Mouse (Mus musculus) MEL (cell line): ENCODE measurements around the gene Nagk. TPM values are rescaled to one million over a fixed set of nuclear protein-coding genes. Genes with fewer than 3 reads are reported as not detected.

ENCODE experiments used
- DNase-seq: peaks from one replicate; pipeline ENCODE4 v3.0.0; 2011; ENCODE audit warnings: low read depth, low spot score
- H3K27ac ChIP-seq: 2 replicates; pipeline ENCODE4 v1.5.1; 2012; ENCODE audit warnings: low read depth, mild to moderate bottlenecking, control low read depth, low read length, moderate library complexity; ENCODE audit not compliant: control insufficient read depth
- H3K27me3 ChIP-seq, 2 experiments: fragments of 150-350 bp in 1 of 2; sonication (generic) in 1 of 2; 2 replicates each; pipeline ENCODE4 v1.6.1; 2012; ENCODE audit warnings: low read length in 2 of 2, mild to moderate bottlenecking in 2 of 2, improper control_type of control experiment in 1 of 2, moderate library complexity in 1 of 2; ENCODE audit not compliant: insufficient read depth in 2 of 2, control insufficient read depth in 1 of 2
- H3K36me3 ChIP-seq, 2 experiments: 2 replicates each; pipeline ENCODE4 v1.6.1; 2012 to 2014; ENCODE audit warnings: low read length in 2 of 2, improper control_type of control experiment in 1 of 2, inconsistent platforms in 1 of 2, mild to moderate bottlenecking in 1 of 2; ENCODE audit not compliant: insufficient read depth in 2 of 2, control insufficient read depth in 1 of 2
- H3K4me1 ChIP-seq, 2 experiments: fragments of 150-350 bp in 1 of 2; sonication (generic) in 1 of 2; 2 replicates each; pipeline ENCODE4 v1.6.1; 2012; ENCODE audit warnings: low read length in 2 of 2, improper control_type of control experiment in 1 of 2, mild to moderate bottlenecking in 1 of 2; ENCODE audit not compliant: insufficient read depth in 2 of 2, control insufficient read depth in 1 of 2
- H3K4me3 ChIP-seq, 2 experiments: fragments of 150-350 bp in 1 of 2; sonication (generic) in 1 of 2; 2 replicates each; pipeline ENCODE4 v1.5.1; 2012; ENCODE audit warnings: low read depth in 2 of 2, low read length in 2 of 2, mild to moderate bottlenecking in 2 of 2, moderate library complexity in 2 of 2, control low read depth in 1 of 2, improper control_type of control experiment in 1 of 2; ENCODE audit not compliant: control insufficient read depth in 1 of 2, insufficient read depth in 1 of 2
- H3K79me2 ChIP-seq: 2 replicates; pipeline ENCODE4 v1.6.1; 2012; ENCODE audit warnings: mild to moderate bottlenecking, low read length, moderate library complexity; ENCODE audit not compliant: control insufficient read depth, poor library complexity, insufficient read depth
- H3K9ac ChIP-seq: 2 replicates; pipeline ENCODE4 v1.6.1; 2012; ENCODE audit warnings: low read depth, mild to moderate bottlenecking, control low read depth, low read length, moderate library complexity; ENCODE audit not compliant: control insufficient read depth, poor library complexity, severe bottlenecking
- H3K9me3 ChIP-seq: fragments of 150-350 bp; sonication (generic); replicated peaks from 2 replicates; pipeline ENCODE4 v1.6.1; 2012; ENCODE audit warnings: mild to moderate bottlenecking, low read length, improper control_type of control experiment, moderate library complexity; ENCODE audit not compliant: insufficient read depth
- CHD1 ChIP-seq: IDR thresholded peaks from 2 replicates; pipeline ENCODE4 v1.6.1; 2012; ENCODE audit warnings: low read depth, mild to moderate bottlenecking, inconsistent platforms, low read length, improper control_type of control experiment
- ELF1 ChIP-seq: IDR thresholded peaks from 2 replicates; pipeline ENCODE4 v1.6.1; 2014; ENCODE audit warnings: low read depth, mild to moderate bottlenecking, inconsistent platforms, low read length, improper control_type of control experiment, moderate library complexity
- GATA1 ChIP-seq: IDR thresholded peaks from 2 replicates; pipeline ENCODE4 v1.6.1; 2011; ENCODE audit warnings: low read depth, low read length, improper control_type of control experiment
- HCFC1 ChIP-seq: IDR thresholded peaks from 2 replicates; pipeline ENCODE4 v1.6.1; 2012; ENCODE audit warnings: low read depth, mild to moderate bottlenecking, inconsistent platforms, low read length, improper control_type of control experiment, moderate library complexity
- JUND ChIP-seq: IDR thresholded peaks from 2 replicates; pipeline ENCODE4 v1.6.1; 2011; ENCODE audit warnings: low read depth, mild to moderate bottlenecking, improper control_type of control experiment, low read length
- KAT2A ChIP-seq: conservative IDR thresholded peaks from 2 replicates; pipeline ENCODE4 v1.6.1; 2012; ENCODE audit warnings: low read depth, low read length, improper control_type of control experiment, inconsistent platforms
- MXI1 ChIP-seq: IDR thresholded peaks from 2 replicates; pipeline ENCODE4 v1.6.1; 2011; ENCODE audit warnings: mild to moderate bottlenecking, low read depth, low read length, improper control_type of control experiment
- POLR2A ChIP-seq, 2 experiments: IDR thresholded peaks; 2 replicates each; pipeline ENCODE4 v1.6.1; 2011 to 2012; ENCODE audit warnings: low read length in 2 of 2, mild to moderate bottlenecking in 2 of 2, control low read depth in 1 of 2, improper control_type of control experiment in 1 of 2, low read depth in 1 of 2, moderate library complexity in 1 of 2; ENCODE audit not compliant: control insufficient read depth in 1 of 2, insufficient read depth in 1 of 2, poor library complexity in 1 of 2
- SIN3A ChIP-seq: IDR thresholded peaks from 2 replicates; pipeline ENCODE4 v1.6.1; 2012; ENCODE audit warnings: low read length, improper control_type of control experiment, inconsistent platforms
- TCF12 ChIP-seq: IDR thresholded peaks from 2 replicates; pipeline ENCODE4 v1.6.1; 2014; ENCODE audit warnings: low read depth, mild to moderate bottlenecking, inconsistent platforms, low read length, improper control_type of control experiment, moderate library complexity
- UBTF ChIP-seq: IDR thresholded peaks from 2 replicates; pipeline ENCODE4 v1.6.1; 2012; ENCODE audit warnings: low read depth, mild to moderate bottlenecking, inconsistent platforms, low read length, improper control_type of control experiment, moderate library complexity, borderline replicate concordance; ENCODE audit not compliant: insufficient read depth
- ZC3H11A ChIP-seq: IDR thresholded peaks from 2 replicates; pipeline ENCODE4 v1.6.1; 2012; ENCODE audit warnings: low read depth, mild to moderate bottlenecking, inconsistent platforms, low read length, improper control_type of control experiment
- ZKSCAN1 ChIP-seq: IDR thresholded peaks from 2 replicates; pipeline ENCODE4 v1.6.1; 2012; ENCODE audit warnings: low read depth, mild to moderate bottlenecking, inconsistent platforms, low read length, improper control_type of control experiment, moderate library complexity
- ZMIZ1 ChIP-seq: IDR thresholded peaks from 2 replicates; pipeline ENCODE4 v1.6.1; 2012; ENCODE audit warnings: low read depth, mild to moderate bottlenecking, inconsistent platforms, low read length, improper control_type of control experiment, moderate library complexity
- ZNF384 ChIP-seq: IDR thresholded peaks from 2 replicates; pipeline ENCODE4 v1.6.1; 2012; ENCODE audit warnings: low read depth, mild to moderate bottlenecking, inconsistent platforms, low read length, improper control_type of control experiment
- polyA plus RNA-seq, 2 experiments: library from polyadenylated mRNA; stranded (reverse) in 1 of 2; unstranded in 1 of 2; fragments of >175 nt in 1 of 2; fragments of >200 nt in 1 of 2; gene quantifications; 2 replicates each; pipeline versions ENCODE4 v1.2.1 to v1.2.4; 2012; ENCODE audit warnings: low replicate concordance in 2 of 2, low read depth in 1 of 2; ENCODE audit not compliant: insufficient read length in 2 of 2, insufficient read depth in 1 of 2, missing spikeins in 1 of 2
- total RNA-seq: library from RNA; depleted of rRNA; stranded (reverse); fragments of 300-350 nt; gene quantifications from 2 replicates; pipeline ENCODE4 v1.2.3, GENCODE M21; 2012

Gene Nagk
- total and polyA plus RNA-seq, 3 experiments, result 3.6 to 6.3 TPM; not detected in 1

DNA sequence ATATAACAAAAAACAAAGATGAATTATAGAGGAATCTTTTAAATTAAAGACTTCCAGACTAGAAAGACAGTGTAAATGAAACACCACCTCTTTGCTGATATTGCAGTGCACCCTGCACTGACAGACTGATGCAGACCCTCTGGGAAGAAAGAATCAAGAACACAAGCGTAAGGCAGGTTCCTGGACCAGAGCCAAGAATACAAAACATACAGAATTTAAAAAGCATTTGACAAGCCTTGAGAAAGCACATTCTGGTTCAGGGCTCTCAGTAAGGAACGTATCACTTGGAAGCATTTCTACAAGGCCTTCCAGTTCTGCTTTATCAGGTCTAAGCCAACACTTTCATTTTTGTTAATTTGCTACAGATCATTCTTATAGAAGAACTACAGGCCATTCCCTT is 27.1 kb downstream of the Nagk start:
- Histone ChIP-seq H3K4me1 (no peaks in the 10 kb centered on the region; a peak in 1 of 4 replicates), H3K27ac (no peak overlapping the region), H3K4me3 (no peak overlapping the region), H3K27me3 (no peaks in the 10 kb centered on the region), H3K9ac (no peak overlapping the region), H3K79me2 (no peaks in the 10 kb centered on the region), H3K9me3 (no peaks in the 10 kb centered on the region), H3K36me3 (0 out of 4 replicates have a peak, but pooled peaks cover 0 to 4% of the 10 kb centered on the region in 2 experiments)
- TF ChIP-seq JUND, result no peak
- no peak for TF ChIP-seq MXI1
- no peak for TF ChIP-seq UBTF
- TF ChIP-seq ZMIZ1, result no peak
- no peak for TF ChIP-seq ZKSCAN1
- no peak for TF ChIP-seq TCF12
- no peak for TF ChIP-seq ZC3H11A
- TF ChIP-seq HCFC1, result no peak
- no peak for TF ChIP-seq GATA1
- no peak for TF ChIP-seq POLR2A (IDR thresholded peaks at IDR 0.05; ENCODE audit: control insufficient read depth in 1 of 2, insufficient read depth in 1 of 2, low read depth in 1 of 2, low read length in 2 of 2, poor library complexity in 1 of 2)
- no peak for TF ChIP-seq ZNF384
- no peak for TF ChIP-seq KAT2A
- DNase-seq, result no peak

DNA sequence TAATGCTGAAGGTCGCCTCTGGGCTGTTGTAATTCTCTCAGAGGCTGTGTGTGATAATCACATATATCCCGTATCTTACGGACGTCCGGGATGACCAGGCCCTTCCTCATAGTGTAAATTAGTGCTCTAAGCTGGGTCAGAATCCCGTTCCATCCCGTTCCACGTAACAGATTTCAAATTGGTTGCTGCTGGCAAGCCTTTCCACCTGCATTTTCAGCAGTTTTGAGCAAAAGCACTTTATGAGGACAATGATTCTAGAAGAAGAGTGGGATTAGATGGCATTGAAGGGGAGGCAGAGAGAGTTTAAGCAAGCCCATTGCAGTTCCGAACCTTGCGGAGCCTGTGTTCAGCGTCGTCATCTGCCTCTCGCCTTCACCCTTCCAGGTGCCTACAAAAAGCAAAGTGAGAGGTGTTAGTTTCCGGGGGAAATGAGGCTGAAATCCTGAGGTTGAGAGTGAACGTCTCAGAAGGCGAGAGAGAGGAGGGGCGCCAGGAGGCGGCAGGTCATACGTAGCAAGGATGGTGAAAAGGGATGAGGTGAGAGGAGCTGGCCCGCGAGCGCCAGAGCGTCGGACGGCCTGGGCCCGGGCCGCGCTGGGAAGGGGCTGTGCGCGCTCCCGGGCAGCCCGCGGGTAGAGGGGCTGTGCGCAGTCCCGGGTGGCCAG is 36.3 kb downstream of the Nagk start:
- H3K9ac ChIP-seq, result peak overlapping the region; percentile 72
- H3K79me2 ChIP-seq, result no peaks in the 10 kb centered on the region; the same call in 1 of the 2 replicates
- H3K4me3 ChIP-seq, result peak overlapping the region; percentile 65 to 68
- peaks cover 2 to 6% of the 10 kb centered on the region in 2 experiments; a peak in 2 of 4 replicates for H3K4me1 ChIP-seq
- no peaks in the 10 kb centered on the region for H3K9me3 ChIP-seq
- TF ChIP-seq ELF1 (no peak), SIN3A (peak; percentile 31; the same call in 1 of the 2 replicates), CHD1 (0 out of 2 replicates have a peak, but pooled peaks have one; percentile 56)
- H3K27me3 ChIP-seq, result no peaks in the 10 kb centered on the region
- peaks cover 0 to 6% of the 10 kb centered on the region in 2 experiments; a peak in 2 of 4 replicates for H3K36me3 ChIP-seq
- no peak for DNase-seq
- no peak overlapping the region for H3K27ac ChIP-seq
